Mouse (Mus musculus) mouse embryonic stem cell (cell line): ENCODE measurements around the gene Map3k13.
"Not testable (repeated sequence)": the region's sequence is repeated elsewhere in the genome, so short reads cannot be mapped to it uniquely, and the experiment has no call there.

ENCODE experiments used
- in situ Hi-C, 2 experiments: fragments of 300-500 bp; cut with MboI; formaldehyde crosslinking; loops; 1 replicate in 1 of 2; 3 replicates in 1 of 2; pipeline ENCODE4 v1.14.3; 2019 to 2020; ENCODE audit warnings: low sequenced_read_pairs in 2 of 2, low pct_unique_long_range_greater_than_20kb in 1 of 2, mixed read lengths in 1 of 2; ENCODE audit not compliant: unreplicated experiment in 1 of 2

Gene Map3k13

GRCm38 (mm10) chr16:21795071-21795470, 925 bp downstream of the Map3k13 start:
- in situ Hi-C loops, result no loop called here

GRCm38 (mm10) chr16:21804258-21804657, 10.1 kb downstream of the Map3k13 start:
- in situ Hi-C loops, result no loop called here

GRCm38 (mm10) chr16:21806892-21807291, 12.7 kb downstream of the Map3k13 start:
- in situ Hi-C loops, result no loop called here

- in situ Hi-C loops, result not testable (repeated sequence)
Measured at GRCm38 (mm10) chr16:21807786-21808185, 13.6 kb downstream of the Map3k13 start.

- in situ Hi-C loops, result no loop called here
Measured at GRCm38 (mm10) chr16:21813164-21813834, 19.2 kb downstream of the Map3k13 start.

GRCm38 (mm10) chr16:21814861-21815668, 20.9 kb downstream of the Map3k13 start:
- in situ Hi-C loops, result no loop called here

- in situ Hi-C loops, result no loop called here
Measured at GRCm38 (mm10) chr16:21815669-21816010, 21.5 kb downstream of the Map3k13 start.

GRCm38 (mm10) chr16:21818132-21818531, 24.0 kb downstream of the Map3k13 start:
- in situ Hi-C loops, result no loop called here

- in situ Hi-C loops, result no loop called here
Measured at GRCm38 (mm10) chr16:21818629-21819028, 24.5 kb downstream of the Map3k13 start.

- in situ Hi-C loops, result no loop called here
Measured at GRCm38 (mm10) chr16:21825612-21826031, 31.5 kb downstream of the Map3k13 start.

GRCm38 (mm10) chr16:21827153-21827552, 33.0 kb downstream of the Map3k13 start:
- in situ Hi-C loops, result no loop called here

- in situ Hi-C loops, result no loop called here
Measured at GRCm38 (mm10) chr16:21827581-21827980, 33.4 kb downstream of the Map3k13 start.

- in situ Hi-C loops, result no loop called here
Measured at GRCm38 (mm10) chr16:21829711-21830110, 35.6 kb downstream of the Map3k13 start.

- in situ Hi-C loops, result no loop called here
Measured at GRCm38 (mm10) chr16:21830784-21831183, 36.6 kb downstream of the Map3k13 start.

- in situ Hi-C loops, result no loop called here
Measured at GRCm38 (mm10) chr16:21831764-21832163, 37.6 kb downstream of the Map3k13 start.

GRCm38 (mm10) chr16:21833469-21833868, 39.3 kb downstream of the Map3k13 start:
- in situ Hi-C loops, result no loop called here

GRCm38 (mm10) chr16:21833970-21834369, 39.8 kb downstream of the Map3k13 start:
- in situ Hi-C loops, result no loop called here

- in situ Hi-C loops, result no loop called here
Measured at GRCm38 (mm10) chr16:21834866-21835583, 40.9 kb downstream of the Map3k13 start.

- in situ Hi-C loops, result no loop called here
Measured at GRCm38 (mm10) chr16:21835584-21835931, 41.4 kb downstream of the Map3k13 start.
